Mouse (Mus musculus): Measurements from ENCODE around the gene Rnf169.

DNA sequence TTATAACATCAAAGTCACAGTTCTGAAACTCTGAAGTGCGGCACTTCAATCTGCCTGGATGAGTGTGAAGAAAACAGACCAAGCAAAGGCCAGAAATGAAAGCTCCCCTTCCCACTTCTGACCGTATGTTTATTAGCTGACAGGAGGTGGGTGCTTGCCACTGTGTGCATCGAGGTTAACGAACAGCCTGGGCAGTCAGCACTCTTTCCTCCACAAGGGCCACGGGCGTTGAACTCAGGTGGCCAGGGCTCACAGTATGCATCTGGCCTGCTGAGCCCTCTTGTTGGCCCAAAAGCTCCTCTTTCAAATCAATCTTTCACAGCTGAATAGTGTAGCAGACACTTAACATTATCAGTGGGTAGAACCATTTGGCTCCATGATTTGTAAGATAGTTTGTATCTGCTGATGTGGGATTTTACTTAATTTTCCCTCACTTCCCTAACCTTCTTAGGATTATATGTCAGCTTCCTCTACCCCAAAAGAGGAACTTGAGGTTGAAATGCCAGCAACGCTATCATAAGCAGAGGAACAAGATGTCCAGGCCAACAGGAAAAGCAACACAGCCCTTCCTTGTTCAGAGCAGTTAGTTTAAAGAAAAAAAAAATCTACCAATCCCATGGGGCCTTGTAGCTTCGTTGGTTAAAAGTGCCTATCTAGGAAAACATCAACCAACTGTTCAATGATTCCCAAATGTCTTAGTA is 17.6 kb downstream of the Rnf169 start:
- TF ChIP-seq POLR2A (IDR thresholded peaks at IDR 0.05; ENCODE audit: borderline replicate concordance, insufficient read depth, low read length) (no peak), CTCF (IDR thresholded peaks at IDR 0.05; ENCODE audit: borderline replicate concordance, insufficient read depth, low read depth, low read length) (no peak)
